Mouse (Mus musculus) spleen, postnatal 14 days (tissue): ENCODE measurements around the gene Atl1.

Source experiments
- DNase-seq, 2 experiments: peaks; one replicate each; pipeline ENCODE4 v3.0.0; 2021 to 2022; ENCODE audit warnings: low spot score in 2 of 2

Atl1 gene

DNA sequence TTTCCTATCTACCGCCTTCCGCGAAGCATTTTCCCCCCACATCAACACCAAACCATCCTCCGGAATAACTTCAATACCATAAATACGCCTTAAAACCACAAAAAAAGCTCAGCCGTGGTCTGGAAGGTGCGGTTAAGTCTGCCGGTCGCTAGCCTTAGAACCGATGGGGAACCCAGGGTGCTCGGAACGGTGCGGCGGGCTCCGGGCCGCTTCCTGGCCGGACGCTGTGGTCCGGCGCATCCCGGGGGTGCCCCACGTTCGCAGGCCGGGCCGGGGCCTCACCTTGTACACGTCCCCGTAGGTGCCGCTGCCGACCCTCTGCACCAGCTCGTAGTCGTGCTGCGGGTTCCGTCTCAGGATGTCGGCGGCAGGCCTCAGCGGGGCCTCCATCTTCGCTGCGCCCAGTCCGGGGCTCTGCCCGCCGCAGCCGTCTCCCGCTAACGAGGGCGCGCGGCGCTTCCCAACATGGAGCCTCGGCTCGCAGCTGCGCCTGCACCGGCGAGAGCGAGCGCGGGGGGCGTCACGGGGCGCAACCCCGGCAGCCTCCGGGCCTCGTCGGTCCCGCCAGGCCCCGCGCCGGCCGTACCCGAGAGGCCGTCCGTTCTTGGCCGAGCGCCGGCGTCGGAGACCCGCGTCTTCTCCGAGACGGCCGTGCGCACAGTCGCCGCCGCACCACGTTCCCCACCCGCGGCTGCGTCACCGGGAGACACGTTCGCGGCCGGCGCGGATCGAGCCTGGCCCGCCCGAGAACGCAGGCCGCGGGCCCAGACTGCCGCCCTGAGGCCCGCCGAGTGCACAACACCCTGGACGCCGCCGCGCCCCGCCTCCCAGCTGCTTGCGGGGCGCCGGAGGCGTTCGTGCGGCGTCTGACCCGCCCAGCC is at the start of gene Atl1, which contains the start of gene Map4k5:
Gene Atl1, plus strand, starts transcription at position 244 of the 881 bp plus-strand sequence.
Gene Map4k5, minus strand, starts transcription at position 830 of the 881 bp plus-strand sequence.
- peak; percentile 82 to 89 for DNase-seq

- DNase-seq: no peak
Observed at GRCm38 (mm10) chr12:69843531-69844445, 48.6 kb upstream of the Atl1 start.

- no peak for DNase-seq
Observed at GRCm38 (mm10) chr12:69845722-69846121, 46.7 kb upstream of the Atl1 start.

GRCm38 (mm10) chr12:69846499-69846898 is 45.9 kb upstream of the Atl1 start:
- no peak for DNase-seq

- no peak for DNase-seq
Observed at GRCm38 (mm10) chr12:69848083-69848878, 44.1 kb upstream of the Atl1 start.

GRCm38 (mm10) chr12:69852288-69852687 is 40.1 kb upstream of the Atl1 start:
- no peak for DNase-seq

DNA sequence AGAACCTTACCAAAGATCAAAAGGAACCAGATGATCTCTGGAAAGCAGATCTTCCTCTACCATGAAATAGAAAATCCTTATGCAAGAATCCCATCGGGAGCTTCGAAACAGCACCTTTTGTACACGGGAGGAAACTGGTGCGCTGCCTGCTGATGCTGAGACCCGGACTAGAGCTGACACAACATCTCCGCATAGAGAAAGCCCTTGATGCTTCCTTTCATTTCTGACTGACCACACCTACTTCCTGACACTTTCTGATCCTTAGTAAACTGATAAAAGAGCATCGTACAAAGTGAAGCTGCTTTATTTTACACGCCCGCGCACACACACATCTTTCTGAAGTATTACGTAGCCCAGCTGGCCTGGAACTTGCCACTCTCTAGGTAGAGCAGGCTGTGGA is 39.0 kb upstream of the Atl1 start:
- DNase-seq: no peak

- DNase-seq: no peak
Observed at GRCm38 (mm10) chr12:69853942-69854341, 38.5 kb upstream of the Atl1 start.

GRCm38 (mm10) chr12:69855641-69856300 is 36.6 kb upstream of the Atl1 start:
- DNase-seq: no peak

- DNase-seq: no peak
Observed at GRCm38 (mm10) chr12:69856398-69856797, 36.0 kb upstream of the Atl1 start.

DNA sequence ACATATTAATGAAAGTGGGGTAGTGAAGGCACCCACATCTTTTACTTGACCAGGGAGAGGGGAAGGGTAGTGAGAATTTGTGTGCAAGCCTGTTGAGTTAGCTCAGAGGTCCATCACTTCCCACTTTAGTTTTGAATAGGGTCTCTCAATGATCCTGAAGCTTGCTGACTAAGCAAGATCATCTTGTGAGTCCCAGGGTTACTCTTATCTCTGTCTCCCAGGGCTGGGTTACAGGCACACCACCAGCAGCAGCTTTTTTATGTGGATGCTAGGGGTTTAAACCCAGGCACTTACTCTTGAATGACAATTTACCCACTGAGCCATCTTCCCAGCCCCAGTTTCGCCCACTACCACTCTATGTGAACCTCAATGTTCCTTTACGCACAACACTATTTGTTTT is 34.8 kb upstream of the Atl1 start:
- DNase-seq: no peak

- no peak for DNase-seq
Observed at GRCm38 (mm10) chr12:69858847-69859246, 33.6 kb upstream of the Atl1 start.

DNA sequence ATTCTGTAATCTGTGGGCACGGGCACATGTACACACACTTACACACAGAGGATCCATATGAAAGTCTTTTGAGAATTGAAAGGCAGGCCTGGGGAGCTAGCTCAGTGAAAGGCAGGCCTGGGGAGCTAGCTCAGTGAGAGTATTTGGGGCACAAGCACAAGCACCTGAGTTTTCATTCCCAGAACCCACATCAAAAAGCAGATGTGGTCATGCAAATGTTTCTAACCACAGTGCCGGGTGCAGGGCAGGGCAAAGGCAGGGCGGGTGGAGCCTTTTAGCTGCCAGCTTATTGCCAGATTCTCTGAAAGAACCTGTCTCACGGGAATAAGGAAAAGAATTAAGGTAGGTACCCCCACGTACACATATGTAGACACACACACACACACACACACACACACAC is 28.9 kb upstream of the Atl1 start:
- DNase-seq: peak in 1 of 2 experiments; percentile 25

- no peak for DNase-seq
Observed at GRCm38 (mm10) chr12:69864164-69864692, 28.2 kb upstream of the Atl1 start.

DNA sequence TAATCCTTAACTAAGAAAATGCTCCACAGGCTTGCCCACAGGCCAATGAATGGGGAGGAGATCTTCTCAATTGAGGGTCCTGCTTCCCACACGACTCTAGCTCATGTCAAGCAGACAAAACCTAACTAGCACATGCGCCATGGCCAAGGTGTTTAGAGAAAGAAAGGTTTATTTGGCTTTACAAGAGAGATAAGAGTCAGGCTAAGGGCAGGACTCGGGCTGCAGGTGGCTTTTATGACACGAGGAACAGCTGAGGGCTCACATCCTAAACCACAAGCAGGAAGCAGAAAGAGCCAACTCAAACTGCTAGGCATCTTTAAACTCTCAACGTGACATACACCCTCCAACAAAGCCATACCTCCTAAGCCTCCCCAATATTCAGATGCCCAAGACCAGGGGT is 25.1 kb upstream of the Atl1 start:
- DNase-seq: no peak

DNA sequence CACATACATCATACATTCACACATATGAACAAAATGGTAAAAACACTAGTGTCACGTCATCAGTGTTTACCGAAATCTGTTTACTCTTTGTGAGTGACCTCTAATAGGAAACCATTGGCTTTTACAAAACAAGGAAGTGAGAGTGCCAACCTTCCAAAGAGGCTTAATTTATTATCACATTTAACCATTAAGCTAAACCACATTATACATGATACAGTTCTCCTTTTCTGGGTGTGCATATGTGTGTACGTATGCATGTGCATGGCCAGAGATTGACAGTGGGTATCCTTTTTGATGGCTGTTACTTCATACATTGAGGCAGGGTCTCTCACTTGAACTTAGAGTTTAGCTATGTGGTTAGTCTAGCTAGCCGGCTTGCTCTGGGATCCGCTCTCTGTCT is 20.8 kb upstream of the Atl1 start:
- DNase-seq: no peak

DNA sequence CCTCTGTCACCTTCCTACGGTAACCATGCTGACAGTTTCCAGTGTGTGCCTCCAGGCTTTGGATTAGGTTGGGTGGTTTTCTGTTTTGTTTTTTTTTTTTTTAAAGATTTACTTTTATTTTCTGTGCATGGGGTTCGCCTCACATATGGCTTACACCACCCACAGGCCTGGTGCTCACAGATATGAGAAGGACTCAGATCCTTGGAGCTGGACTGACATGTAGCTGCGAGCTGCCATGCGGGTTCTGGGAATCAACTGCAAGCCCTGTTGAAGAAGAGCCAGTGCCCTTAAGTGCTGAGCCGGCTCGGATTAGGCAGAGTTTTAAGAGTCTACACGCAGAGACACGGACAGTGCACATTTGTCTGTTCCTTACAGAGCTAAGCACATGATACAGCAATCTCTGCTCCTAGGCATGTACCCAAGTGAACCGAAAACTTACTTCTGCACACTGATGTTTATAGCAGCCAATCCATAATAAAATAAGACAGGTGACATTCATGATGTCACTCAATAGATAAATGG is 14.5 kb upstream of the Atl1 start:
- DNase-seq: no peak

DNA sequence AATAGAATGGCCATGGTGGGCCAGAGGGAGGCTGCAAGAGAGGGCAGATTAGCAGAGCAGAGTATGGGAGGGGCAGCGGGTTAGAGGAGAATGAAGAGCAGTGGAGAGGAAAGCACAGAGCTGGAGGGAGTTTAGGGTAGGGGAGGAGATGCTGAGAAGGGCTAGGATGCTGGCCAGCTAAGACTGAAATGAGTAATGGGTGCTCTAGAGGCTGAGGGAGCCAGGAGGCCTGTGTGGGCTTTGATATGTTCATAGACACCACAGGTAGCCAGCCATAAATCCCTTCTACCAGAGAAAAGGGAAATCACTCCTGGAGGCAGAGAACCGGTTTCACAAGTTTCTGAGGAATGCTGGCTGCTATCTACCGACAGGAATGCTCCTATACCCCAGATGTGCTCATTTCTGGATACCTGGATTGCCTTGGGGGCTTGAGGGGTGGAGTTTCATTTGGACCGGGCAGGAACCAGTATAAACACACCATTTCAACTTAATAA is 13.2 kb upstream of the Atl1 start:
- no peak for DNase-seq

GRCm38 (mm10) chr12:69879739-69880138 is 12.7 kb upstream of the Atl1 start:
- DNase-seq: no peak

- DNase-seq: no peak
Observed at GRCm38 (mm10) chr12:69881198-69881905, 11.1 kb upstream of the Atl1 start.
